Mouse (Mus musculus) liver, embryonic 14.5 days (tissue): Measurements from ENCODE around the gene Mpped2.

ENCODE experiments used
- CTCF ChIP-seq: IDR thresholded peaks from 2 replicates; pipeline ENCODE4 v1.5.1; 2016; ENCODE audit warnings: antibody characterized with exemption, low read depth, control low read depth
- EP300 ChIP-seq: IDR thresholded peaks from 2 replicates; pipeline ENCODE4 v1.6.1; 2016; ENCODE audit warnings: antibody characterized with exemption, low read depth

DNA sequence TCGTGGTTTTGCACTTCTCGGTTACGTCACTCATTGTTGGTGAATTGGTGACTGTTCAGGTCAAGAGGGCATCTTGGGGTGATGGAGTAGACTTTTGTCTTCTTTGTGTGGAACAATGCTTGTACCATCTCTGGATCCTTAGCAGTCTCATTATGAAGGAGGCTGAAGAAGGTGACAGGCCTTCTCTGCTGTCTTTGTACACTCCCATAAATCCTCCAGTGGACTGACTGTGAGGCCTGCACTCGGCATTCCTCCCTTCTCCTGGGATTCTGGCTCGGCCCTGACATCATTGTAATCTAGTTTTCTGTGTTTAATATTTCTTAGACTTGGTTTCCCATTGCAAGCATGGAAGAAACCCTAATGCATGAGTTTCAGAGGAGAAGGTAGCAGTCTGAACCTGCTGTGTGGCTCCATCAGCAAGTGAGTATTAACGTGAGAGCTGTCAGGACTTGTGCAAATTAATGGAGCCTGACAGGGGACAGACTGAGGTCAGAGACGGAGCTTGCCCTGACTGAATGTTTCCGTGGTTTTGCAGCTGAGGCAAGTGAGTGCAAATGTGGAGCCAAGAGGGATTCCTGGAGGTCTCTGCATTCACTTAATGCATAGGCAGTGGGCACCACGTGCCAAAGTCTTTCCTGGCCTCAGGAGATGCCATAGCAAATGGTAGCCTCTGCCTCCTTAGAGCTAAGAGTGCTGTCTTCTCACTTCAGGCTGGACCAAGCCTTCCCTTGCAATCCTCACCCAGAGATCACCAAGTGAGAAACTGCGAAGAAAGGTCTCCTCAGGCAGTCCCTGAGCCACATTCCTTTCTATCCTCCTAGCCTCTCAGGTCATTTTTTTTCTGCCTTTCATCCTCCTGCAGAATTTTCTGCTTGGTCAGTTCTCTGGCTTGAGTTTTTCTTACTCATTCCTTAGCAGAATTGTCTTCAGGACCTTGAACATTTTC lies 81.5 kb downstream of the Mpped2 start:
- TF ChIP-seq CTCF = no peak
- no peak for TF ChIP-seq EP300
